Mouse (Mus musculus) limb, embryonic 13.5 days (tissue): ENCODE data around the gene Ndufa6. TPM values are rescaled to one million over a fixed set of nuclear protein-coding genes. Genes with fewer than 3 reads are reported as not detected.
"Not testable (repeated sequence)": the region's sequence is repeated elsewhere in the genome, so short reads cannot be mapped to it uniquely, and the experiment has no call there.

Source experiments
- ATAC-seq: fragments of 200-750 bp; cut with Nextera tagmentation; 2 replicates; pipeline ENCODE4 v1.8.0; 2017; ENCODE audit warnings: low read depth, moderate number of reproducible peaks, moderate TSS enrichment; ENCODE audit not compliant: low FRiP score
- H3K27ac ChIP-seq: fragments of 300-500 bp; sonication (generic); 2 replicates; pipeline ENCODE4 v1.5.1; 2015; ENCODE audit warnings: inconsistent platforms, mild to moderate bottlenecking, moderate library complexity
- H3K27me3 ChIP-seq: fragments of 300-500 bp; sonication (generic); 2 replicates; pipeline ENCODE4 v1.6.1; 2015; ENCODE audit warnings: mild to moderate bottlenecking, inconsistent platforms
- H3K36me3 ChIP-seq: fragments of 300-500 bp; sonication (generic); 2 replicates; pipeline ENCODE4 v1.6.1; 2015; ENCODE audit warnings: inconsistent platforms, mild to moderate bottlenecking, moderate library complexity
- H3K4me1 ChIP-seq: fragments of 300-500 bp; sonication (generic); 2 replicates; pipeline ENCODE4 v1.6.1; 2015; ENCODE audit warnings: inconsistent platforms
- H3K4me2 ChIP-seq: fragments of 300-500 bp; sonication (generic); replicated peaks from 2 replicates; pipeline ENCODE4 v1.6.1; 2015; ENCODE audit warnings: inconsistent platforms, mild to moderate bottlenecking, moderate library complexity
- H3K4me3 ChIP-seq: fragments of 300-500 bp; sonication (generic); 2 replicates; pipeline ENCODE4 v1.5.1; 2015; ENCODE audit warnings: moderate library complexity, mild to moderate bottlenecking, inconsistent platforms
- H3K9ac ChIP-seq: fragments of 300-500 bp; sonication (generic); 2 replicates; pipeline ENCODE4 v1.6.1; 2015; ENCODE audit warnings: mild to moderate bottlenecking, inconsistent platforms
- H3K9me3 ChIP-seq: fragments of 300-500 bp; sonication (generic); 2 replicates; pipeline ENCODE4 v1.6.1; 2016; ENCODE audit warnings: inconsistent platforms
- WGBS: fragments of 180-500 bp; shearing (Covaris S2); methylation state at CpG from one replicate; pipeline ENCODE4 v1.1.7; 2015; 5-methylcytosine and 5-hydroxymethylcytosine counted together
- polyA plus RNA-seq: library from polyadenylated mRNA; unstranded; fragments of >200 nt; fragmentation: Nextera tagmentation; extraction: Ambion mirVana; gene quantifications from 2 replicates; pipeline ENCODE4 v1.2.1, GENCODE M21; 2015

Gene Ndufa6
- polyA plus RNA-seq, 1 experiment from 2014 or later: 294 TPM

DNA sequence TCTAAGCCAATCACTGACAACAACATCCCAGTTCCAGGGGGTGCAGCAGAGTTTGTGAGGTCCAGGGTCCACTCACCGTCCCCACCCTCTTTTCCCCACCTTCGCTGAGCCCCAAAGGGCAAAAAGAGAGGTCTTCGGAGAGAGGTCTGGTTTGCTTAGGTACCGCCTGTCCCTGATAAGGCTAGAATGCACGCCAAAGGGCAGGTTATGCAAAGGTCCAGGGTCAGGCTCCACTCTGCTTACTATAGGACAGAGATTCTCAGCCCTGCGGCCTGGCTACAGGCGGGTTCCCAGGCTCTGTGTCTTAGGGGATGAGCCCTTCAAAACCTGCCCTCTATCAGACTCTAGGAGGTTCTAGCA, 25.4 kb upstream of the Ndufa6 start:
- Histone ChIP-seq H3K4me3 (peak overlapping the region; percentile 54), H3K27me3 (no peaks in the 10 kb centered on the region), H3K9ac (peak overlapping the region; percentile 66), H3K4me2 (peak overlapping the region; percentile 78), H3K27ac (no peak overlapping the region; the same call in 1 of the 2 replicates), H3K9me3 (no peaks in the 10 kb centered on the region), H3K4me1 (peaks cover 19% of the 10 kb centered on the region; the same call in 1 of the 2 replicates), H3K36me3 (no peaks in the 10 kb centered on the region)
- WGBS: 23% methylated on average over 7 of the region's 7 CpGs
- no peak for ATAC-seq

- WGBS: 56% methylated on average over 15 of the region's 15 CpGs
- Histone ChIP-seq H3K9ac (no peak overlapping the region), H3K27me3 (no peaks in the 10 kb centered on the region), H3K27ac (no peak overlapping the region), H3K4me1 (peaks cover 19% of the 10 kb centered on the region; the same call in 1 of the 2 replicates), H3K4me3 (no peak overlapping the region), H3K9me3 (no peaks in the 10 kb centered on the region), H3K4me2 (no peak overlapping the region; the same call in 1 of the 2 replicates), H3K36me3 (no peaks in the 10 kb centered on the region)
- no peak for ATAC-seq
Measured at GRCm38 (mm10) chr15:82378261-82379180, 24.4 kb upstream of the Ndufa6 start.

GRCm38 (mm10) chr15:82377701-82378100, 23.6 kb upstream of the Ndufa6 start:
- Histone ChIP-seq H3K4me3 (no peak overlapping the region), H3K4me2 (no peak overlapping the region), H3K36me3 (no peaks in the 10 kb centered on the region), H3K9ac (no peak overlapping the region), H3K27ac (no peak overlapping the region), H3K9me3 (no peaks in the 10 kb centered on the region), H3K4me1 (peaks cover 19% of the 10 kb centered on the region; the same call in 1 of the 2 replicates), H3K27me3 (no peaks in the 10 kb centered on the region)
- ATAC-seq: no peak
- 84% methylated on average over 5 of the region's 5 CpGs for WGBS

- H3K9me3 ChIP-seq: no peaks in the 10 kb centered on the region
- H3K4me1 ChIP-seq: peaks cover 19% of the 10 kb centered on the region; the same call in 1 of the 2 replicates
- H3K4me2 ChIP-seq: no peak overlapping the region
- no peak overlapping the region for H3K9ac ChIP-seq
- ATAC-seq: no peak
- H3K27ac ChIP-seq: no peak overlapping the region
- H3K4me3 ChIP-seq: no peak overlapping the region
- no peaks in the 10 kb centered on the region for H3K27me3 ChIP-seq
- no peaks in the 10 kb centered on the region for H3K36me3 ChIP-seq
- WGBS: 76% methylated on average over 17 of the region's 17 CpGs
Measured at GRCm38 (mm10) chr15:82376393-82377138, 22.4 kb upstream of the Ndufa6 start.

- no peak overlapping the region for H3K4me3 ChIP-seq
- H3K9ac ChIP-seq: no peak overlapping the region
- no peak overlapping the region for H3K4me2 ChIP-seq
- no peak overlapping the region for H3K27ac ChIP-seq
- H3K9me3 ChIP-seq: no peaks in the 10 kb centered on the region
- ATAC-seq: no peak
- H3K4me1 ChIP-seq: peaks cover 16% of the 10 kb centered on the region; the same call in 1 of the 2 replicates
- WGBS: 92% methylated on average over 9 of the region's 9 CpGs
- no peaks in the 10 kb centered on the region for H3K27me3 ChIP-seq
- H3K36me3 ChIP-seq: no peaks in the 10 kb centered on the region
Measured at GRCm38 (mm10) chr15:82375855-82376254, 21.7 kb upstream of the Ndufa6 start.

- 78% methylated on average over 5 of the region's 5 CpGs for WGBS
- no peak for ATAC-seq
Measured at GRCm38 (mm10) chr15:82374437-82374836, 20.3 kb upstream of the Ndufa6 start.

DNA sequence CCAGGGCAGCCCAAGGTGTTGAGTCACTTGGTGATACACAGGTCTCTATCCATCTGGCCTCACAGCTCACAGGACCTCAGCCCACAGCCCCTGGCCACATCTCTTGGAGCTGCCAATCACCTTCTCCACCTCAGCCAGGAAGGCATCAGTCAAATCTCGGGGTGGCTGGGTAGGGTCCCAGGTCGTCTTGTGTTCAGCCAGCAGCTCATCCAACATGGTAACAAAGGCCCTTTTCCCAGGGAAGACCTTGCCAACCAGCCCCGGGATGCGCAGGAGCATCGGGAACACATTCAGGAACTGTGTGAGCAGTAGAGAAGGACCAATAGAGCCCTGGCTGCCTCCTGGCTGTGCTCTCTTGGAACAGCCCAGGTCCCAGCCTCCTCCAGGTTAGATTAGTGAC, 18.9 kb upstream of the Ndufa6 start:
- WGBS: 91% methylated on average over 5 of the region's 5 CpGs
- peaks cover 8% of the 10 kb centered on the region; the same call in 1 of the 2 replicates for H3K4me1 ChIP-seq

More at GRCm38 (mm10) chr15:82374437-82374836, 20.3 kb upstream of the Ndufa6 start:
- Histone ChIP-seq H3K36me3 (no peaks in the 10 kb centered on the region), H3K27ac (no peak overlapping the region), H3K27me3 (no peaks in the 10 kb centered on the region), H3K4me1 (peaks cover 11% of the 10 kb centered on the region; the same call in 1 of the 2 replicates), H3K9me3 (no peaks in the 10 kb centered on the region), H3K4me3 (no peak overlapping the region), H3K4me2 (no peak overlapping the region), H3K9ac (no peak overlapping the region)

GRCm38 (mm10) chr15:82372446-82372845, 18.3 kb upstream of the Ndufa6 start:
- no peak overlapping the region for H3K27ac ChIP-seq
- 87% methylated on average over 6 of the region's 6 CpGs for WGBS

More for the DNA sequence above, 18.9 kb upstream of the Ndufa6 start:
- no peak overlapping the region for H3K4me3 ChIP-seq
- no peaks in the 10 kb centered on the region for H3K36me3 ChIP-seq
- no peak overlapping the region for H3K9ac ChIP-seq
- H3K9me3 ChIP-seq: no peaks in the 10 kb centered on the region
- H3K27ac ChIP-seq: no peak overlapping the region
- no peaks in the 10 kb centered on the region for H3K27me3 ChIP-seq
- ATAC-seq: no peak
- no peak overlapping the region for H3K4me2 ChIP-seq

GRCm38 (mm10) chr15:82368851-82369250, 14.7 kb upstream of the Ndufa6 start:
- no peaks in the 10 kb centered on the region for H3K27me3 ChIP-seq
- H3K36me3 ChIP-seq: no peaks in the 10 kb centered on the region
- no peaks in the 10 kb centered on the region for H3K9me3 ChIP-seq
- H3K4me3 ChIP-seq: no peak overlapping the region
- no peak overlapping the region for H3K4me2 ChIP-seq
- no peak overlapping the region for H3K9ac ChIP-seq
- WGBS: 81% methylated on average over 1 of the region's 1 CpGs
- ATAC-seq: no peak
- no peak overlapping the region for H3K27ac ChIP-seq
- H3K4me1 ChIP-seq: no peaks in the 10 kb centered on the region

More at GRCm38 (mm10) chr15:82372446-82372845, 18.3 kb upstream of the Ndufa6 start:
- Histone ChIP-seq H3K9me3 (no peaks in the 10 kb centered on the region), H3K27me3 (no peaks in the 10 kb centered on the region), H3K4me3 (no peak overlapping the region), H3K36me3 (no peaks in the 10 kb centered on the region), H3K4me2 (no peak overlapping the region), H3K4me1 (peaks cover 8% of the 10 kb centered on the region; the same call in 1 of the 2 replicates), H3K9ac (no peak overlapping the region)
- ATAC-seq: no peak

GRCm38 (mm10) chr15:82368146-82368545, 14.0 kb upstream of the Ndufa6 start:
- no peak overlapping the region for H3K27ac ChIP-seq

DNA sequence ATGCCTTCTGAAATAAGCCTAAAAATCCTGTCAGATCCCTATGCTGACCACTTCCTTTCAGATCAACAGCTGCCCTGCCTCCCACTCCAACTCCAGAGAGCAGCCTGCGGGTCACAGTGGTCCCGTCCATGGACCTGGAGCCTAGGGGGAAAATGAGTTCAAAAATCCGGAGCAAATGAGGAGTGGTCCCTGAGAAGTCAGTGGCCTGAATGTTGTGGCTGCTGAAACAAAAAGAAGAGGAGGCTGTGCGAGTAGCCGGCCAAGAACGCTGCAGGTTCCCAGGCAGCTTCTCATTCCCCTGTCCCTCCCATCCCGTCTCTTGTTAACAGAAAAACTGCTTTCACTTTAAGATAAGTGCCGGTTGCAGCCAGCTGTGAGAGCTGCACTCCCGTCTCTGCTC, 10.4 kb upstream of the Ndufa6 start:
- not testable (repeated sequence) for H3K9ac ChIP-seq, H3K36me3 ChIP-seq, ATAC-seq, H3K4me3 ChIP-seq, H3K4me1 ChIP-seq, H3K27ac ChIP-seq, H3K9me3 ChIP-seq, H3K4me2 ChIP-seq, H3K27me3 ChIP-seq
- WGBS: 18% methylated on average over 6 of the region's 9 CpGs

More at GRCm38 (mm10) chr15:82368146-82368545, 14.0 kb upstream of the Ndufa6 start:
- Histone ChIP-seq H3K4me1 (no peaks in the 10 kb centered on the region), H3K27me3 (no peaks in the 10 kb centered on the region), H3K9ac (no peak overlapping the region), H3K9me3 (no peaks in the 10 kb centered on the region), H3K4me2 (no peak overlapping the region), H3K4me3 (no peak overlapping the region), H3K36me3 (no peaks in the 10 kb centered on the region)
- no peak for ATAC-seq
- 84% methylated on average over 4 of the region's 4 CpGs for WGBS

- not testable (repeated sequence) for H3K4me1 ChIP-seq, H3K9me3 ChIP-seq, H3K27me3 ChIP-seq, ATAC-seq, H3K4me2 ChIP-seq, H3K27ac ChIP-seq, H3K4me3 ChIP-seq, H3K9ac ChIP-seq, H3K36me3 ChIP-seq
- 79% methylated on average over 7 of the region's 12 CpGs for WGBS
Measured at GRCm38 (mm10) chr15:82363801-82364200, 9.7 kb upstream of the Ndufa6 start.
